Mouse (Mus musculus) frontal cortex, adult 2 months (tissue): ENCODE measurements around the gene Zdhhc23. TPM values are rescaled to one million over a fixed set of nuclear protein-coding genes. Genes with fewer than 3 reads are reported as not detected.

Experiments used
- DNase-seq, 2 experiments: peaks; one replicate each; pipeline ENCODE4 v3.0.0; 2022; ENCODE audit warnings: low spot score in 1 of 2; ENCODE audit errors: extremely low spot score in 1 of 2
- polyA plus RNA-seq: library from polyadenylated mRNA; depleted of rRNA; stranded (reverse); fragments of >200 nt; gene quantifications from 2 replicates; pipeline ENCODE4 v1.2.3, GENCODE M21; 2012; rRNA removed

Gene Zdhhc23
- 12.2 and 13.2 TPM in 2 replicates for polyA plus RNA-seq

DNA sequence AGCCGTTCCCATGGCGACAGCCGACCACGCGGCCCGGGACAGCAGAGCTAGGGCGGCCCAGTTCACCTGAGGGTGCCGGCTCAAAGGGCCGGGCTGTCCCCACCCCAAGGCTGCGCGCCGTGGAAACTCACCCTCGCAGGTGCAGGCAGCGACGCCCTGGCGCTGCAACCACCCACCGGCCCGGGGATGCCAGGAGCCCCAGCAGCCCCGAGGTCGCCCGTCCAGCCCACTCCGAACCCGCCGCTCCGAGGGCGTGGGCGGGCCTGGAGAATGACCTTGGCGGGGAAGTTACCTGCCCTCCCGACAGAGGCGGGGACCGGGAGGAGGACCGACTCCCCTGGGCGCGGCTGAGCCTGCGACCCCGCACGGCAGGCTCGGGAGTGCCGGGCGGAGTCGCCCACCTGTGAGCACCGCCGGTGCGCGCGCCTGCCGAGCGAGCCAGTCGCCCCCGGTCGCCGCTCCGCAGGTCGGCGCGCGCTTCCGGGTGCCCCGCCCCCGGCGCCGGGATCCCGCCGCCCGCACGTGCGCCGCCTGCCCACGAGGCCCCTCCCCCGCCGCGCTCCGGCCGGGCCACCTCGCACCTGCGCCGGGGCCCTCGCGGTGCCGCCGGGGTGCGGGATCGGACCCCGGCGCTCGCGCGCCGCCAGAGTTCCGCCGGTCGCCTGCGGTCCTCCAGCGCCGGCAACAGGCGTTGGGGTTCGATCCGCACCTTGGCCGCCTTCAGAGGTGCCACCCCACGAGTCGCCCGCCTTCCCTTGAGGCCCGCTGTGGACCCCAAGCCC is at the start of gene Zdhhc23:
Zdhhc23 (minus strand) TSS at position 464 of the 782 bp plus-strand sequence.
- no peak for DNase-seq

- DNase-seq: no peak
These were observed 49.7 kb upstream of the Zdhhc23 start for GRCm38 (mm10) chr16:44029273-44029672.

- DNase-seq: no peak
These were observed 47.2 kb upstream of the Zdhhc23 start for GRCm38 (mm10) chr16:44026822-44027221.

DNA sequence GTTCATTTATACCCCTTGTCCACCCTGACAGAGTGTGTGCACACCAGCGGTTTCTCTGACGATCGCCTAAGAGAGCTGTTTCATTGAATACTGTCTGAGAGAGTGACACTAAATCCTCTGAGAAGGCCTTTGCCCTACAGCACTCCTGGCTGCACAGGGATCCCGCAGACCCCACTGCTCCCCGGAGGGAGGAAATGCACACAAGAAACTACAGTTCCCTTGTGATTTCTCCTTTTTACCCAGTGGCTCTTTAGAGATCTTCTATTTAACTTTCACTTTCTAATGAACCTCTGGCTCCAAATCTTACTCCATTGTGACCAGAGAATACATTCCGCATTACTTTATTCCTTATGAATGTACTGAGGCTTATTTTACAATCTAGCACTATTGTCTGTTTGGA is 46.6 kb upstream of the Zdhhc23 start:
- DNase-seq: no peak

DNA sequence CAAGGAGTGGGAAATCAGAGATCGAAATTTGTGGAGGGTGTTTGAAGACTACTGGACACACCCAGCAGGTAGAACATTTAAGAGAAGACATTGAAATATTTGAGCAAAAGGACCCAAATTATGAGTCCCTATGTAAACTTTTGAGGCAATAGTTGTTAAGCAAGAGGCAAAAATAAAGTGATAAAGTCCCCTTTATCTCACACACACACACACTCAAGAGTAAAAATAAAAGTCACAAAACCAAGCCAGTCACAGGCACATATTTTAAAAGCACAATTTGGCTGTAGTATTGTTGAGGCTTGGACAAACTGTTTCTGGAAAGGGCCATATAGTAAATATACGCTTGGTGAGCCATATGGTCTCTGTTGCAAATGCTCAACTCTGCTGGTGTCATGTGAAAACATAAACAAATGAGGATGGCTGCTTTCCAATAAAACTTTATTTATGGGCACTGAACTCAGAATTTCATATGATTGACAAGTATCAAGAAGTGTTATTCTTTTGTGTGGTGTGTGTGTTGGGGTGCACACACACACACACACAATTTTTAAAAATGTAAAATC is 39.5 kb upstream of the Zdhhc23 start:
- no peak for DNase-seq

GRCm38 (mm10) chr16:44018372-44018771 is 38.8 kb upstream of the Zdhhc23 start:
- DNase-seq: no peak

DNA sequence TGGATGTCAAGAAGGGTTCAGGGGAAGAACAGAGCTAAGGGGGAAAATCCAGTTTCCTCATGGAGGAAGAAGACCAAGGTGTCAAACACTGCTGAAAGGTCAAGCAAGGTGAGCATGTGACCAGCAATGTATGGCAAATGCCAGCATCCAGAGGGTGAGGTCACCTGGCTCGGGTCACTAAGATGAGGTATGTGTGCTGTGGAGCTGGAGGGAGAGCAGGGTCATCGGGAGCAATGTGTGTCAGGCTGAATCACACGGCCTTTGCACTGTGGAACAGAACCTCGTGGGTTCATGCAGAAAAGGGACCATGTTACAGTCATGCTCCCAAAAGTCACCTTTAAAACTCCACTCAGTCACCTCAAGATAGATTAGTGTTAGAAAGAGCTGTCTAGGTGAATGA is 38.1 kb upstream of the Zdhhc23 start:
- DNase-seq: no peak

DNA sequence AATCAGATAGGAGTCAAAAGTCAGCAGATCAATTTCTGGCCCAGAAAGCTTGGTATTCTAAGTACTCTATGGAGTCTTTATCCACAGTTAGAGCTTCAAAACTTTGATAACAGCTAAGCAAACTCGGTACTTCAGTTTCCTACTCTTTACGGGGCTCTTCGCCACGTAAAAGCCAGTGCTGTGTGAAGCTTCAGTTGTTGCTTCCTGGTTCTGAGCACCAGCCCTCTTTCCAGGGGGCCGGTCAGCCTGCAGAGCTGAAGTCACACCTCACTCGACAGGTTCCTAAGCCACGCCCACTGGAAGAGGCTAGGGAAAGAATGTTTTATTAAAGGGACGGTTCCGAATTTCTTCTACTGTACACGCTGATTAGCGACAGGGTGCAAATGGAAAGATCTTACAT is 36.6 kb upstream of the Zdhhc23 start:
- DNase-seq: no peak

DNA sequence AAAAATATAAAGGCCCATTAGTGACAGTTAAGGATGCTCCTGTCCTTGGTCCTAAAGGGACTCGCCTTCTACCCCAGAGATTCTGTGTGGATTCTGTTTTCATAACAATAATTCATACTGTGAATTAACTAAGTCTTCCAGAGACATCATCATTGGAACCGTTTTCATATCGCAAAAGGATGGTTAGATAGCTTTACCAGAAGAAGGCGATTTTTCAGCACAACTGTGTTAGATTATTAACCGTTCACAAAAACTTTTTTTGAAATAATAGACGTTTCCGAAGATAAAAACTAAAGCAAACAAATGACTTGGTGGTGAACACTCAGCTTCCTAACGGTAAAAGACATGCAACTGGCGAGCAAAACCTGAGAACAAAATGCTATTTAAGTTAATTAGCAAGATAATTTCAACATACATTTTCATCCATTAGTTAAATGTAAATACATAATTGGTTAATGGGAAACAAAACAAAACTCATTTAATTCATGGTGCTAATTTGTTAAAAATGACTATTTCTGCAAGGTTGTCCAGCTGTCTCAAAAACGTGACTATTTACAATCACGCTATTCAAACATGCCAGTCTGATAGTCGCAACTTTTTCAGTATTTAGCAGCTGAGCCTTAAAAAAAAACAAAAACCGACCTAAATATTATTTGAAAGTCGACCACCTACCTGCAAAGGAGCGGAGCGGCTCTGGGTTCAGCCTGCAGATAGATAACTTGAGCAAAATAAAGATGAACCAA is 36.0 kb upstream of the Zdhhc23 start:
- no peak for DNase-seq

DNA sequence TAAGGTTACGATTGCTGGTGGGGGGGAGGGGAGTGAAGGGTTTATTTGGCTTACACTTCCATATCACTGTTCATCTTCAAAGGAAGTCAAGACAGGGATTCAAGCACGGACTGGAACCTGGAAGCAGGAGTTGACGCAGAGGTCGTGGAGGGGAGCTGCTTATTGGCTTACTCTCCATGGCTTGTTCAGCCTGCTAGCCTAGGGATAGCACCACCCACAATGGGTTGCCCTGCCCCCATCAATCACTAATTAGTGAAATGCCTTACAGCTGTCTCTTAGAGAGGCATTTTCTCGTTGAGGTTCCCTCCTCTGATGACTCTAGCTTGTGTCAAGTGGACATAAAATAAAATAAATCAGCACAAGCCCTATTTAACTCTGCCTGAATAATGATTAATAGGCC is 31.4 kb upstream of the Zdhhc23 start:
- no peak for DNase-seq

DNA sequence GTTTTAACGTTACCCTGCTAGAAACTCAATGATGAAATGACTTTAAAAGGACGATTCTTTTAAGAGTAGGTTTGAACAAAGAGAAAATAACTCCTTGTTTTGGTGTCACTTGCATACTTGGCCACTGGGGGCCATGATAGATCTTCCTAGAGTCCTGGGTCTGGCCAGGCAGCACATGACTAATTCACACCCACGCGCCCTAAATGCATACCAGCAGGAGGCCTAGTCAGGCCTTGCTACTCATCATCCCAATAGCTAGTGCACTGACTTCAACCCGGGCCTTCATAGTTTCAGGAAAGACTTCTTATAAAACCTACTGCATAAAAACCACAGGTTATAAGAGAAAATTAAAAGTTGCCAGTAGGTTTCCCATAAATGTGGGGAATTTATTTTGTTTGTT is 22.5 kb upstream of the Zdhhc23 start:
- no peak for DNase-seq

GRCm38 (mm10) chr16:43999541-43999940 is 19.9 kb upstream of the Zdhhc23 start:
- no peak for DNase-seq

- DNase-seq: no peak
These were observed 19.5 kb upstream of the Zdhhc23 start for GRCm38 (mm10) chr16:43999111-43999510.

DNA sequence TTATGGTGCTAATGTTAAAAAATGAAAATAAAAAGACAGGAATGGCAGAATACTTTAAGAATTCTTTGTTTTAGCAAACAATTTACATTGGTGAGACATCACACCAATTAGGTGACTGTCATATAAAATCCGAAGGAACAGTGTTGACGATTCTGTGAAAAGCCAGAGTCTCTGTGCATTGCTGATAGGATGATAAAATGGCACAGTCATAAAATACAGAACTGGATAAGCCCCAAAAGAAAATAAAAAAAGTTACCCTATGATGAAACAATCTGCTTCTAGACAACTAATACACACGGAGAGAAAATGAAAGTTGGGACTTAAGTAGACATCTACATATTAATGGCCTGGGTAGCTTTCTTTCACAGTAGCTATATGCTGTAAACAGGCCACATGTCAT is 15.0 kb upstream of the Zdhhc23 start:
- DNase-seq: no peak

DNA sequence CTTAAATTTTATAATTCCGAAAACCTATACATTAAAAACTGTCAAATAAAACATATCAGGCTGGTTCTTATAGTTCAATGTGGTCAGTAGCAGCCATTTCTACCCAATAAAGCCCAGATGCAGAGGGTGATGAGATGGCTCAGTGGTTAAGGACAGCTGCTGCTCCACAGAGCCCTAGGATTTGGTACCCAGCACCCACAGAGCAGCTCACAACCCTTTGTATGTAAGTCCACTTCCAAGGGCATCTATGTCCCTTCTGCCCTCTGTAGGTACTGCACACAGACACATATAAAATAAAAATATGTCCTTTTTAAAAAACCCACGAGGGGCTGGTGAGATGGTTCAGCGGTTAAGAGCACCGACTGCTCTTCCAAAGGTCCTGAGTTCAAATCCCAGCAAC is 6.7 kb upstream of the Zdhhc23 start:
- DNase-seq: no peak

DNA sequence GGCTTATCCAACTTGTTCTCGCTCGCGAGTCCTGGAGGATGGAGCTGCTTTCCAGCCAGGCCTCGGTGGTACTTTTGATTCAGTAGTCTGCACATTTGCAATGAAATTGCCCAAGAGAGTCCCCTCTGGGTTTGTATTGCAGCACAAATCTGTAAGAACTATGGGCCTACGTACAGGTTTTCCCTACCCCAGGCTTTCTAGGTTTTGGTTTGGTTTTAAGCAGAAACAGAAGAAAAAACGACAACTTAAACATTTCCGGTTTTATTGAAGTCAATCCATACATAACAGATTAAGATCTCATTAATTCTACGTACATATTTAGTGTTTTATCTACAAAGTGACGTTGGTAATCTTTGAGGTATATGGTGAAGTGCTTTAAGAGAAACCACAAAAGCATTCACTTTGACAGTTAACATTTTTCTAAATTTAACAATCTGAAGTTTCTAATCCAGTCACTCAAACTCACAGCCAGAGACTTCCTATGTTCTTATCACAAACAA is 569 bp upstream of the Zdhhc23 start:
- DNase-seq: no peak

DNA sequence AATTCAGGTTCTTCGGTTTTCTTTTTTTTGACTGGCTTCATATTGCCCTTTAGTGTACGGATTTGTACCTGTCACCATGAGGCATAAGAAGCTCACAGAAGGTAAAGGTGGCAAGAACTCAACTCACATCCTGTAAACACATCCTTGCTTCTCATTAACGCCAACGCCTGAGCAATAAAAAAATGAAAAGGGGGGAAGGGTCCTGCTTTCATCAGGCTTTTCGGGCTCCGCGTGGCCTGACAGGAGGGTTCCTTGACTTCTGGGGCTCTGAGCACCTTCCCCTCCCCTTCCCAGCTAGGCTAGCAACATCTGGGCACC is 622 bp downstream of the Zdhhc23 start:
- DNase-seq: no peak

- no peak for DNase-seq
These were observed 5.9 kb downstream of the Zdhhc23 start for GRCm38 (mm10) chr16:43973606-43974220.

DNA sequence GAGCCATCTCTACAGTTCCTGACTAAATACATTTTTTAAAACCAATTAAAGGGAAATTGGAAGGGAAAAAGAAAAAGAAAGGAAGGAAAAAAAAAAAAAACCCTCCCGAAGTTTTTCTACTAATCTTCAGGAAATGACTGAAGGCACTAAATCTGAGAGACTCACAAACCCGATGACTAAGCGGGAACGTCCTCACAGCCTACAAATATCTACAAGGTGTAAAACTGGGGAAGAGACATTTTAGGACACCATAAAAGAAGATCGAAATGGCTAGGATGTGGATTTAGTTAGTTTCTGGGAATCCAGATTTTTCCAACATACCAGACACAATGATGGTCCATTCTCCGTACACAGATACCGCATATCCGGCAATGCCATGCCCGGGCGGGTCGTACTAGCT is 6.4 kb downstream of the Zdhhc23 start:
- no peak for DNase-seq

- DNase-seq: no peak
These were observed 7.2 kb downstream of the Zdhhc23 start for GRCm38 (mm10) chr16:43972391-43972790.

GRCm38 (mm10) chr16:43971741-43972140 is 7.8 kb downstream of the Zdhhc23 start:
- no peak for DNase-seq
